Mouse (Mus musculus) left cerebral cortex, postnatal 36 days (tissue): ENCODE results near the gene Aanat. TPM values are rescaled to one million over a fixed set of nuclear protein-coding genes. Genes with fewer than 3 reads are reported as not detected.

Experiments used
- DNase-seq, 2 experiments: peaks; one replicate each; pipeline ENCODE4 v3.0.0; 2021 to 2022; ENCODE audit warnings: low spot score in 2 of 2, mixed read lengths in 1 of 2
- intact Hi-C: fragments of 180-260 bp; cut with DNase I; formaldehyde crosslinking; loops from one replicate; pipeline ENCODE4 v1.15.1; 2025
- total RNA-seq, 2 experiments: library from RNA; stranded (reverse); gene quantifications; 2 replicates each; pipeline ENCODE4 v1.2.3; 2021

The Aanat gene
- total RNA-seq, 2 experiments from 2014 or later, result 0.62 to 0.97 TPM

DNA sequence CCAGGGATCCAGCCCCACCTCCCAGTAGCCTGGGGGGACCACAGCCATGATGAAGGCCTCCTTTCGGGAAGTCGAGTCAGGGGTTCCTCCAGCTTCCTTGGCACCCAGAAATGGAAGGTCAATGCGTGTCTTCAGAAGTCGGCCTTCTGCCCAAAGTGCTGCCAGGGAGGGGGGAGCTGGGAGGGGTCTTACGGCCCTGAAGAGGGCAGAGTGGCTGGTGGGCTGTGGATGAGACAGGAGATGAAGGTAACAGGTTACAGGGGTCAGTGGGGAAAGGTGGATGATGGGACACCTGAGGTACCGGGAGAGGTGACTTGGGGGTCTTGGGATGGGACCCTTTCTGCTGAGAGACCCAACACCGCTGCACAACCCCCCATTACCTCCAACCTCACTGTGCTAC lies 60.5 kb downstream of the Aanat start:
- DNase-seq, result no peak
- intact Hi-C loops, result no loop called here

Other genes starting within 250 kb of the Aanat start
- gene Rnf157, start 173.4 kb upstream of the Aanat start, total RNA-seq, result 100 to 1,000 TPM; 266 to 286 TPM
- gene Ubald2, start 152.3 kb upstream of the Aanat start, total RNA-seq, result 10 to 100 TPM; 27.5 to 31.8 TPM
- gene Qrich2, start 120.2 kb upstream of the Aanat start, total RNA-seq, result not detected
- gene Prpsap1, start 92.2 kb upstream of the Aanat start, total RNA-seq, result 10 to 100 TPM; 68.5 to 91.5 TPM
- 1 to 10 TPM; 4.0 to 7.0 TPM for gene Sphk1, start 55.5 kb upstream of the Aanat start, total RNA-seq
- 100 to 1,000 TPM; 121 to 126 TPM for gene Ube2o, start 5.0 kb upstream of the Aanat start, total RNA-seq
- 1 to 10 TPM in 1 of 2 experiments, under 1 TPM in 1; 0.84 to 1.9 TPM for gene Rhbdf2, start 40.6 kb downstream of the Aanat start, total RNA-seq
- 1 to 10 TPM; 4.3 to 6.2 TPM for gene Prcd, start 67.1 kb downstream of the Aanat start, total RNA-seq
- gene Cygb, start 67.9 kb downstream of the Aanat start, total RNA-seq, result 10 to 100 TPM; 44.2 TPM
- gene St6galnac1, start 189.1 kb downstream of the Aanat start, total RNA-seq, result not detected
- gene Mxra7, start 241.6 kb downstream of the Aanat start, total RNA-seq, result 10 to 100 TPM; 15.4 to 18.3 TPM